Mouse (Mus musculus) forebrain, embryonic 12.5 days (tissue): Measurements from ENCODE around the gene 2510039O18Rik. TPM values are rescaled to one million over a fixed set of nuclear protein-coding genes. Genes with fewer than 3 reads are reported as not detected.

Source experiments
- ATAC-seq: fragments of 200-750 bp; cut with Nextera tagmentation; 2 replicates; pipeline ENCODE4 v1.8.0; 2017; ENCODE audit warnings: moderate TSS enrichment; ENCODE audit not compliant: low FRiP score
- H3K27ac ChIP-seq: fragments of 300-500 bp; sonication (generic); 2 replicates; pipeline ENCODE4 v1.5.1; 2016; ENCODE audit warnings: mild to moderate bottlenecking
- H3K27me3 ChIP-seq: fragments of 300-500 bp; sonication (generic); 2 replicates; pipeline ENCODE4 v1.6.1; 2016; ENCODE audit warnings: mild to moderate bottlenecking
- H3K36me3 ChIP-seq: fragments of 300-500 bp; sonication (generic); replicated peaks from 2 replicates; pipeline ENCODE4 v1.6.1; 2016; ENCODE audit warnings: mild to moderate bottlenecking
- H3K4me1 ChIP-seq: fragments of 300-500 bp; sonication (generic); 2 replicates; pipeline ENCODE4 v1.6.1; 2016
- H3K4me2 ChIP-seq: fragments of 300-500 bp; sonication (generic); 2 replicates; pipeline ENCODE4 v1.6.1; 2016; ENCODE audit warnings: mild to moderate bottlenecking, moderate library complexity
- H3K4me3 ChIP-seq: fragments of 300-500 bp; sonication (generic); replicated peaks from 2 replicates; pipeline ENCODE4 v1.5.1; 2016; ENCODE audit warnings: mild to moderate bottlenecking
- H3K9ac ChIP-seq: fragments of 300-500 bp; sonication (generic); 2 replicates; pipeline ENCODE4 v1.6.1; 2016; ENCODE audit warnings: mild to moderate bottlenecking
- H3K9me3 ChIP-seq: fragments of 300-500 bp; sonication (generic); 2 replicates; pipeline ENCODE4 v1.6.1; 2016
- WGBS: fragments of 180-500 bp; shearing (Covaris S2); methylation state at CpG from one replicate; pipeline ENCODE4 v1.1.7; 2016; 5-methylcytosine and 5-hydroxymethylcytosine counted together
- polyA plus RNA-seq: library from polyadenylated mRNA; unstranded; fragments of >200 nt; fragmentation: Nextera tagmentation; extraction: Ambion mirVana; gene quantifications from 2 replicates; pipeline ENCODE4 v1.2.1, GENCODE M21; 2016

The 2510039O18Rik gene
- polyA plus RNA-seq, 1 experiment from 2014 or later: 16.3 TPM

- Histone ChIP-seq H3K9me3 (no peaks in the 10 kb centered on the region), H3K27me3 (no peaks in the 10 kb centered on the region), H3K9ac (no peak overlapping the region), H3K36me3 (no peaks in the 10 kb centered on the region; the same call in 1 of the 2 replicates), H3K4me2 (no peak overlapping the region), H3K4me3 (no peak overlapping the region), H3K4me1 (peaks cover 6% of the 10 kb centered on the region; the same call in 1 of the 2 replicates), H3K27ac (no peak overlapping the region)
- WGBS: 58% methylated on average over 7 of the region's 7 CpGs
- ATAC-seq: no peak
Observed at GRCm38 (mm10) chr4:147918459-147919121, 22.1 kb upstream of the 2510039O18Rik start.

GRCm38 (mm10) chr4:147920973-147921372, 19.7 kb upstream of the 2510039O18Rik start:
- ATAC-seq: peak; percentile 39; the same call in 1 of the 2 replicates
- 27% methylated on average over 10 of the region's 10 CpGs for WGBS
- Histone ChIP-seq H3K9me3 (no peaks in the 10 kb centered on the region), H3K9ac (no peak overlapping the region), H3K36me3 (peaks cover 8% of the 10 kb centered on the region; the same call in 1 of the 2 replicates), H3K27me3 (no peaks in the 10 kb centered on the region), H3K4me1 (peaks cover 6% of the 10 kb centered on the region; the same call in 1 of the 2 replicates), H3K4me3 (no peak overlapping the region), H3K4me2 (no peak overlapping the region), H3K27ac (no peak overlapping the region)

GRCm38 (mm10) chr4:147922341-147922740, 18.4 kb upstream of the 2510039O18Rik start:
- Histone ChIP-seq H3K36me3 (peaks cover 8% of the 10 kb centered on the region; the same call in 1 of the 2 replicates), H3K4me2 (no peak overlapping the region), H3K9me3 (no peaks in the 10 kb centered on the region), H3K4me3 (no peak overlapping the region), H3K27me3 (no peaks in the 10 kb centered on the region), H3K9ac (no peak overlapping the region), H3K27ac (no peak overlapping the region), H3K4me1 (peaks cover 6% of the 10 kb centered on the region; the same call in 1 of the 2 replicates)
- WGBS: 81% methylated on average over 11 of the region's 11 CpGs
- no peak for ATAC-seq

- Histone ChIP-seq H3K4me3 (no peak overlapping the region), H3K9me3 (no peaks in the 10 kb centered on the region), H3K4me1 (0 out of 2 replicates have a peak, but pooled peaks cover 5% of the 10 kb centered on the region), H3K27me3 (no peaks in the 10 kb centered on the region), H3K36me3 (peaks cover 8% of the 10 kb centered on the region; the same call in 1 of the 2 replicates), H3K4me2 (no peak overlapping the region), H3K27ac (no peak overlapping the region), H3K9ac (no peak overlapping the region)
- ATAC-seq: no peak
- WGBS: 36% methylated on average over 8 of the region's 8 CpGs
Observed at GRCm38 (mm10) chr4:147927705-147928104, 13.0 kb upstream of the 2510039O18Rik start.

GRCm38 (mm10) chr4:147928136-147928535, 12.6 kb upstream of the 2510039O18Rik start:
- H3K4me3 ChIP-seq: no peak overlapping the region
- WGBS: 9% methylated on average over 9 of the region's 9 CpGs
- H3K4me1 ChIP-seq: 0 out of 2 replicates have a peak, but pooled peaks cover 5% of the 10 kb centered on the region
- no peaks in the 10 kb centered on the region for H3K9me3 ChIP-seq
- H3K27ac ChIP-seq: no peak overlapping the region
- no peak overlapping the region for H3K9ac ChIP-seq
- no peak overlapping the region for H3K4me2 ChIP-seq
- ATAC-seq: peak; percentile 18; the same call in 1 of the 2 replicates
- H3K27me3 ChIP-seq: no peaks in the 10 kb centered on the region
- peaks cover 8% of the 10 kb centered on the region; the same call in 1 of the 2 replicates for H3K36me3 ChIP-seq

GRCm38 (mm10) chr4:147928540-147928939, 12.2 kb upstream of the 2510039O18Rik start:
- Histone ChIP-seq H3K9ac (no peak overlapping the region), H3K4me3 (no peak overlapping the region), H3K4me1 (0 out of 2 replicates have a peak, but pooled peaks cover 5% of the 10 kb centered on the region), H3K4me2 (no peak overlapping the region), H3K36me3 (peaks cover 8% of the 10 kb centered on the region; the same call in 1 of the 2 replicates), H3K27ac (no peak overlapping the region), H3K9me3 (no peaks in the 10 kb centered on the region), H3K27me3 (no peaks in the 10 kb centered on the region)
- WGBS: 60% methylated on average over 7 of the region's 7 CpGs
- peak; percentile 15; the same call in 1 of the 2 replicates for ATAC-seq

GRCm38 (mm10) chr4:147930946-147931345, 9.7 kb upstream of the 2510039O18Rik start:
- no peak overlapping the region for H3K4me2 ChIP-seq
- peaks cover 5% of the 10 kb centered on the region; the same call in 1 of the 2 replicates for H3K4me1 ChIP-seq
- no peak overlapping the region for H3K9ac ChIP-seq
- H3K4me3 ChIP-seq: no peak overlapping the region
- H3K36me3 ChIP-seq: no peaks in the 10 kb centered on the region
- H3K27me3 ChIP-seq: no peaks in the 10 kb centered on the region
- no peak for ATAC-seq
- no peak overlapping the region for H3K27ac ChIP-seq
- WGBS: 97% methylated on average over 14 of the region's 14 CpGs
- no peaks in the 10 kb centered on the region for H3K9me3 ChIP-seq

- Histone ChIP-seq H3K27ac (no peak overlapping the region), H3K4me3 (no peak overlapping the region), H3K4me2 (no peak overlapping the region), H3K36me3 (no peaks in the 10 kb centered on the region), H3K9ac (no peak overlapping the region), H3K4me1 (peaks cover 5% of the 10 kb centered on the region), H3K27me3 (peaks cover 9% of the 10 kb centered on the region; the same call in 1 of the 2 replicates), H3K9me3 (no peaks in the 10 kb centered on the region)
- WGBS: 57% methylated on average over 3 of the region's 3 CpGs
- no peak for ATAC-seq
Observed at GRCm38 (mm10) chr4:147934134-147934533, 6.6 kb upstream of the 2510039O18Rik start.

- H3K9me3 ChIP-seq: no peaks in the 10 kb centered on the region
- H3K9ac ChIP-seq: no peak overlapping the region
- no peak overlapping the region for H3K4me2 ChIP-seq
- peaks cover 9% of the 10 kb centered on the region; the same call in 1 of the 2 replicates for H3K27me3 ChIP-seq
- no peak overlapping the region for H3K27ac ChIP-seq
- H3K36me3 ChIP-seq: no peaks in the 10 kb centered on the region
- WGBS: 77% methylated on average over 4 of the region's 4 CpGs
- no peak for ATAC-seq
- peaks cover 5% of the 10 kb centered on the region for H3K4me1 ChIP-seq
- H3K4me3 ChIP-seq: no peak overlapping the region
Observed at GRCm38 (mm10) chr4:147934611-147935010, 6.1 kb upstream of the 2510039O18Rik start.

- WGBS: 20% methylated on average over 9 of the region's 9 CpGs
- Histone ChIP-seq H3K27ac (no peak overlapping the region), H3K4me2 (peak overlapping the region; percentile 86), H3K9ac (peak overlapping the region; percentile 68), H3K4me1 (peaks cover 10% of the 10 kb centered on the region), H3K4me3 (peak overlapping the region; percentile 64), H3K36me3 (no peaks in the 10 kb centered on the region), H3K27me3 (peaks cover 9% of the 10 kb centered on the region; the same call in 1 of the 2 replicates), H3K9me3 (no peaks in the 10 kb centered on the region)
- ATAC-seq: no peak
Observed at GRCm38 (mm10) chr4:147935904-147936303, 4.8 kb upstream of the 2510039O18Rik start.

- Histone ChIP-seq H3K9me3 (no peaks in the 10 kb centered on the region), H3K4me2 (peak within 1 kb of the TSS; percentile 86), H3K4me1 (peaks cover 13% of the 10 kb centered on the region), H3K9ac (peak within 1 kb of the TSS; percentile 68), H3K27me3 (peaks cover 9% of the 10 kb centered on the region; the same call in 1 of the 2 replicates), H3K36me3 (no peaks in the 10 kb centered on the region), H3K27ac (peak within 1 kb of the TSS; percentile 61; the same call in 1 of the 2 replicates), H3K4me3 (peak within 1 kb of the TSS; percentile 64)
- under 1% methylated on average over 51 of the region's 51 CpGs for WGBS
- peak; percentile 52 for ATAC-seq
Observed at GRCm38 (mm10) chr4:147936331-147936954, 4.3 kb upstream of the 2510039O18Rik start, which contains the start of gene Plod1. Plod1 (minus strand) TSS chr4:147936767.

GRCm38 (mm10) chr4:147937021-147937420, 3.7 kb upstream of the 2510039O18Rik start:
- Histone ChIP-seq H3K9me3 (no peaks in the 10 kb centered on the region), H3K4me3 (peak overlapping the region; percentile 64), H3K36me3 (no peaks in the 10 kb centered on the region; the same call in 1 of the 2 replicates), H3K27ac (no peak overlapping the region), H3K27me3 (peaks cover 9% of the 10 kb centered on the region; the same call in 1 of the 2 replicates), H3K4me1 (peaks cover 18% of the 10 kb centered on the region), H3K4me2 (peak overlapping the region; percentile 86), H3K9ac (peak overlapping the region; percentile 68)
- ATAC-seq: no peak
- WGBS: 49% methylated on average over 3 of the region's 3 CpGs
